Mouse (Mus musculus) heart, embryonic 15.5 days (tissue): ENCODE measurements around the gene Slc17a6. TPM values are rescaled to one million over a fixed set of nuclear protein-coding genes. Genes with fewer than 3 reads are reported as not detected.
A peak's percentile ranks its signal among the peaks of the same experiment; 100 is the strongest.

Source experiments
- ATAC-seq: fragments of 200-750 bp; cut with Nextera tagmentation; replicated peaks from 2 replicates; pipeline ENCODE4 v1.8.0; 2017; ENCODE audit warnings: low read depth, moderate TSS enrichment; ENCODE audit not compliant: insufficient number of reproducible peaks, insufficient read depth, low FRiP score
- H3K27ac ChIP-seq: fragments of 300-500 bp; sonication (generic); 2 replicates; pipeline ENCODE4 v1.5.1; 2015; ENCODE audit warnings: mild to moderate bottlenecking, inconsistent platforms
- H3K27me3 ChIP-seq: fragments of 300-500 bp; sonication (generic); 2 replicates; pipeline ENCODE4 v1.6.1; 2015; ENCODE audit warnings: inconsistent platforms
- H3K36me3 ChIP-seq: fragments of 300-500 bp; sonication (generic); 2 replicates; pipeline ENCODE4 v1.6.1; 2015; ENCODE audit warnings: mild to moderate bottlenecking, inconsistent platforms
- H3K4me1 ChIP-seq: fragments of 300-500 bp; sonication (generic); replicated peaks from 2 replicates; pipeline ENCODE4 v1.6.1; 2015; ENCODE audit warnings: inconsistent platforms
- H3K4me2 ChIP-seq: fragments of 300-500 bp; sonication (generic); 2 replicates; pipeline ENCODE4 v1.6.1; 2015; ENCODE audit warnings: inconsistent platforms, mild to moderate bottlenecking, moderate library complexity
- H3K4me3 ChIP-seq: fragments of 300-500 bp; sonication (generic); 2 replicates; pipeline ENCODE4 v1.5.1; 2015; ENCODE audit warnings: mild to moderate bottlenecking, inconsistent platforms
- H3K9ac ChIP-seq: fragments of 300-500 bp; sonication (generic); 2 replicates; pipeline ENCODE4 v1.6.1; 2015; ENCODE audit warnings: mild to moderate bottlenecking, inconsistent platforms
- H3K9me3 ChIP-seq: fragments of 300-500 bp; sonication (generic); replicated peaks from 2 replicates; pipeline ENCODE4 v1.6.1; 2016; ENCODE audit warnings: inconsistent platforms
- WGBS: fragments of 180-500 bp; shearing (Covaris S2); methylation state at CpG from one replicate; pipeline ENCODE4 v1.1.7; 2015; ENCODE audit warnings: mixed read lengths; 5-methylcytosine and 5-hydroxymethylcytosine counted together
- polyA plus RNA-seq: library from polyadenylated mRNA; unstranded; fragments of >200 nt; fragmentation: Nextera tagmentation; extraction: Ambion mirVana; gene quantifications from 2 replicates; pipeline ENCODE4 v1.2.1, GENCODE M21; 2015

Slc17a6 gene
- polyA plus RNA-seq, 1 experiment from 2014 or later, result 0.04 TPM

DNA sequence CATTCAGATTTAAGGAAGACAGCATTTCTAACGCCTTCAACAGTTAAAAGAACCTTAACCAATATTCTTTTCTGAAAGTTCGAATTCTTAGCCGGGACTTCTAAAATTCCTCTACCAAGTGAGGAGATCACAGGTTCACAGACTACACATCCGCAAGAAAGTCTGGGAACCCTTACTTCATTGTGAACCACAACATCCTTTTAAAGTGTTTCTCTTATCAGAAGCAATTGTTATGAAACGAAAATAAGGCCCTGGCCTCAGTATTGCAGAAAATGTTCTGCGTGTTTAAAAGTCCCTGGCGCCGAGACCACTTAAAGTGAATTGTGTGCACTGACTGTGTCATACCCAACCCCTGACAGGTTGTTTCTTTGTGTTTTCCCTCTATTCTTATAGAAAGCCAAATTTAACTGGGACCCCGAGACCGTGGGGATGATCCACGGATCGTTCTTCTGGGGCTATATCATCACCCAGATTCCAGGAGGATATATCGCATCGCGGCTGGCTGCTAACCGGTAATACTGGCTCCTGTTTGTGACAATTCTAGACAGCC is 4.7 kb downstream of the Slc17a6 start:
- Histone ChIP-seq H3K4me1 (no peaks in the 10 kb centered on the region), H3K4me2 (no peak overlapping the region), H3K27me3 (peaks cover 86% of the 10 kb centered on the region), H3K4me3 (no peak overlapping the region), H3K9ac (no peak overlapping the region), H3K36me3 (no peaks in the 10 kb centered on the region), H3K9me3 (no peaks in the 10 kb centered on the region), H3K27ac (no peak overlapping the region)
- 3% methylated on average over 16 of the region's 16 CpGs for WGBS
- no peak for ATAC-seq

DNA sequence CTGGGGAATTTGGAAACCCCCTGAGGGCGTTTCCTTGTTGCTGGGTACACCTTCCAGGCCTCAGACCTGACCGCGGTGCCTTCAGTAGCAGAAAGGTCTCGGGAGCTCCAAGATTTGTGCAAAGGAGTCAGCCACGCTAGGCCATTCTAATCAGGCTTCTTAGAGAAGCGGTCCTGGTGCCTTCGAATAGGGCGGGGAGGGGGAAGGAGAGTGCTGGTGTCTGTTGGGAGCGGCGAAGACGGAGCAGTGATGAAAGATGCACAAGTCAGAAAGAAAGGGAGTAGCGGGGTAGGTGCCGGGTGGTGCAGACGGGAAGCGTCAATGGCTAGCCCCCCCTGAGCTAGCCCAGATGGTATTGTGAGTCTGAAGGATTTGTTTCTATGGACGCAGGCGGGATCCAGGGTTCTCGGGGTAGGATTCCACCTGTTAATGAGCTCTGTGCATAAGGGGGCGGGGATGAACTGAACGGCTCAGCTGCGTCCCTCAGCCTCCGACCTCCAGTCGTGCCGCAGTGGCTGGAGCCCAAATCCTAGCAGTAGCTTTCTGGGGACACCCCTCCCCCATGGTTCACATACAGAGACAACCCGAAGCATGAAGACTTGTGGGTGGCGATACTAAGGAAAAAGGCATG is 5.3 kb downstream of the Slc17a6 start:
- no peak overlapping the region for H3K27ac ChIP-seq
- H3K27me3 ChIP-seq, result peaks cover 80% of the 10 kb centered on the region
- H3K9ac ChIP-seq, result no peak overlapping the region

DNA sequence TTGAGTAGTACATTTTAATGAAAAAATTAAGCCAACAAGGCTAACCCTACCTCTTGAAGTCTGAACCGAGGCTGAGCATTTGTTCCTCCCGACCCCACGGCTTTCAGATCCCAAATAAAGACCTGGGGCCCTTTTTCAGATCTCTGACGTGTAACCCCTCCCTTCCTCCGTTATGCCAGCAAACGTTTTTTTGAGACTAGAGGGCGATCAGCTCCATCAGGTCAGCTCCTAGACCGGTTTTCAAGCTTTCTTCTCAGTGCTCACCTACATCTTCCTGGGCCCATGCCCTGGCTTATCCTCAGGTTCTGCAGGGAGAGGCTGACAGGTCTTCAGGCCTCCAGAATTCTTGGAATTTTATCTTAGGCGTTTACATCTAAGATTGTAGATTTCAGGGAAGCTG is 5.9 kb downstream of the Slc17a6 start:
- Histone ChIP-seq H3K4me3 (no peak overlapping the region), H3K4me1 (no peaks in the 10 kb centered on the region), H3K4me2 (no peak overlapping the region), H3K27ac (no peak overlapping the region), H3K9me3 (no peaks in the 10 kb centered on the region), H3K36me3 (no peaks in the 10 kb centered on the region), H3K27me3 (peaks cover 79% of the 10 kb centered on the region), H3K9ac (no peak overlapping the region)
- no peak for ATAC-seq
- 1% methylated on average over 9 of the region's 9 CpGs for WGBS

More for the DNA sequence above, 5.3 kb downstream of the Slc17a6 start:
- Histone ChIP-seq H3K9me3 (no peaks in the 10 kb centered on the region), H3K4me2 (no peak overlapping the region), H3K4me3 (no peak overlapping the region), H3K36me3 (no peaks in the 10 kb centered on the region), H3K4me1 (no peaks in the 10 kb centered on the region)
- 2% methylated on average over 26 of the region's 26 CpGs for WGBS
- 0 out of 2 replicates have a peak, but pooled peaks have one; percentile 18 for ATAC-seq

DNA sequence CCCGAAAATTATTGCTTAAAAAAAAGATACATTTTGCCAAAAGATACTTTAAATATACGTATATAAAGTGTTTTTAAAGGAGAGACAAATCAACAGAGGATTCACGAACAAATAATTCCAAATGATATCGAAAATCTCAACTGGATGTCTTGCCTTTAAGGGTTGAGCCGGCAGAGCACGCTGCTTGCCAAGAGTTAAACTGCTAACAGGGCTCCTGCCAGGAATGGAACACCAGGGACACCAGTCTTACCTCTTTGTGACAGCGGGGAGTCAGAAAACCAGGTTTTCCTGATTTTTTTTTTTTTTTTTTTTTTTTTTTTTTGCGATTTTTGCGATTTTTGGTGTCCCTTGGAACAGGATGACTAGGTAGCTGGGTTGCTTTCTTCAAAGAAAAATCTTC is 6.5 kb downstream of the Slc17a6 start:
- ATAC-seq, result no peak
- Histone ChIP-seq H3K9ac (no peak overlapping the region), H3K4me3 (no peak overlapping the region), H3K4me1 (no peaks in the 10 kb centered on the region), H3K27ac (no peak overlapping the region), H3K4me2 (no peak overlapping the region), H3K9me3 (no peaks in the 10 kb centered on the region), H3K36me3 (no peaks in the 10 kb centered on the region), H3K27me3 (peaks cover 78% of the 10 kb centered on the region)
- 4% methylated on average over 9 of the region's 9 CpGs for WGBS

DNA sequence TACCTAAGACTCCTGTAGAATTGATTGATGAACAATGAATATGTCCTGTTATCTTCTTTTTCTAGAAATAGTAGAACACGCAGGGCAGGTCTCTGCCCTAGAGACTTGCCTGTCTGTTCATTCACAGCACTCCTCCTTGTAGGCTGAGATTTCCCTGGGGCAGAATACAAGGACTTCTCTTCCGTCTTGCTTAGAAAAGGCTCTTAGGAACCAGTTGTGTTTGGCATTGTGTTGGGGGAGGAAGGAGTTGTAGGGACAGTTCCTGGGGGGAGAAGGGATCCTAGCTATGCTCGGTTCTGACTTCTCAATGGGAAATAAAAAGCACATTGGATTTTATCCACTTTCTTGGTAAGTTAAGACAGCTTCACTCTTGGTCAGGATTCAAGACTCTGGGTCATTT is 7.4 kb downstream of the Slc17a6 start:
- Histone ChIP-seq H3K4me3 (no peak overlapping the region), H3K9me3 (no peaks in the 10 kb centered on the region), H3K27ac (no peak overlapping the region), H3K27me3 (peaks cover 70% of the 10 kb centered on the region), H3K36me3 (no peaks in the 10 kb centered on the region), H3K9ac (no peak overlapping the region), H3K4me1 (no peaks in the 10 kb centered on the region), H3K4me2 (no peak overlapping the region)
- 4% methylated on average over 3 of the region's 3 CpGs for WGBS
- no peak for ATAC-seq

DNA sequence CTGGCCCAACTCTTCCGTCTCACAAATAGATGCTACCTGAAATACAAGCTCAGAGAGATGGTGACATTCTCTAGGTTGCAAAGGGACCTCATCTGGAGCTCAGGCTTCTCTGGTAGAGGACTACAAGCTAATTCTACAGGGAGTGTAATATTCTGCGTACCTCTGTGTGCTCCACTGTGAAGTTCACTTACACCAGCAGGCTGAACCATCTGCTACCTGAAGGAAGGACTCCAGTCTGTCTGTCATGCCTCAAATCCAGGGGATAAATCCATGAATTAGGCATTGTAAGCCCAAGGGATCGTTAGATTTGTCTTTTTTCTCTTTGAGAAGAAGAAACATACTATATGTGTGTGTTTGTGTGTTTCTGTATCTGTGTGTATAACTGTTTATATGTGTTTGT is 9.4 kb downstream of the Slc17a6 start:
- no peak for ATAC-seq
- Histone ChIP-seq H3K4me2 (no peak overlapping the region), H3K4me3 (no peak overlapping the region), H3K36me3 (no peaks in the 10 kb centered on the region), H3K9ac (no peak overlapping the region), H3K27ac (no peak overlapping the region), H3K9me3 (no peaks in the 10 kb centered on the region), H3K4me1 (no peaks in the 10 kb centered on the region), H3K27me3 (peaks cover 50% of the 10 kb centered on the region)
- 52% methylated on average over 3 of the region's 3 CpGs for WGBS

DNA sequence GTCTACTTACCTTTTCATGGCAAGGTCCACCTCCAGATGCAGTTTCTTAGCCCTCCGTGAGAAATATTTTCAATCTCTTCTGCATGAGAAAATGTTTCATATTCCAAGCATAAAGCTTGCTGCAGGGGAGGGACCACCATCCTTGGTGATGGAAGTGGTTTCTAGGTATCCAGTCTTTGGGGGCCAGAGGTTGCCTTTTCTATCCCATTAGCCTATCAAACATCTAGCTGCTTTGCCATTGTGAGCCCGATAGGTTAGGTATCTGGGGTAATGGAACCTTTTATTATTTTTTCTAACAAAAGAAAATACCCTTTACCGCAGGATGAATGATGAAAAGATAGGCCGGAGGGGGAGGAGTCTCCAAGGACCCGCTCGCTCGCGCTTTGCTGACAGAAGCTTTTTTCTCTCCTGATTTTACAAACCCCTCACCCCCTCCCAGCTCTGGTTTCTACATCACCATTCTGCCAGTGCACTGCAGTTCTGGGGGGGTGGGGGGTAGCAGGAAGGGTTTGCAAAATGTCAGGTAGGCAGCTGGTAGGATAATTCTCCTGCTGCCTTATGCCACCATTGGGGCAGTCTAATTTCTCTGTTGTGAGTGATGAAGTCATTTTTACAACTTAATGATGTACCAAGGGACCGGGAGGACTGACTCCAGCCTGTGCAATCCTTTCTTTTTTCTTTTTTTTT is 10.9 kb downstream of the Slc17a6 start:
- H3K36me3 ChIP-seq, result no peaks in the 10 kb centered on the region

DNA sequence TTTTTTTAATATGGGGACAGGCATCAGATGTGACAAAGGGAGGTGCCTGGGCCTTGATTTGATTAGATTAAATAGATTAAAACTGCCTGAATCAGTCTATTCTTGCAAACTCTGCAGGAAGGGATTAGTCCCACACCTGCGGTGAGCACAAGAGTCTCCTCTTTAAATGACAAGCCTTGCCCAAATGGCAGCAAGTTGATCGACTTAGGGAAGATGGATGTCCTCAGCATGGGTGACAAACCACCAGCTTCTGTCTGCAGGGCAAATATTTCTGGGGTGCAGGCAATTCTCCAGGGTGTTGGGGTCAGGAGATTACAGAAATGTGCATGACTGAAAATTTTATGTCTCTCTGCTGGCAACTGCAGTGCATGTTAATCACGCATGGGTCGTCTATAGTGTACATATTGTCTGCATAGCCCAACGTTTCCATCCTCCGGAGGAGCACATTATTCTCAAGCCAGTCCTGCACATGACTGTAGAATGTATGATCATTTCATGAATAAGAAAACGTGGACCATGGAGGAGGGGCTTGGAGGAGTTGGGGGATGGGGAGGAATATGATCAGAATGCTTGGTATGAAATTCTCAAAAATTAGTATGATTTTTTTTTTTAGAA is 11.5 kb downstream of the Slc17a6 start:
- H3K4me2 ChIP-seq, result no peak overlapping the region
- H3K36me3 ChIP-seq, result no peaks in the 10 kb centered on the region
- H3K9ac ChIP-seq, result no peak overlapping the region
- no peak for ATAC-seq
- no peaks in the 10 kb centered on the region for H3K4me1 ChIP-seq
- 6% methylated on average over 7 of the region's 7 CpGs for WGBS
- H3K9me3 ChIP-seq, result no peaks in the 10 kb centered on the region
- H3K27me3 ChIP-seq, result peaks cover 29% of the 10 kb centered on the region
- H3K4me3 ChIP-seq, result no peak overlapping the region
- no peak overlapping the region for H3K27ac ChIP-seq

More for the DNA sequence above, 10.9 kb downstream of the Slc17a6 start:
- Histone ChIP-seq H3K9me3 (no peaks in the 10 kb centered on the region), H3K4me2 (no peak overlapping the region), H3K4me1 (no peaks in the 10 kb centered on the region), H3K9ac (no peak overlapping the region), H3K4me3 (no peak overlapping the region), H3K27me3 (peaks cover 35% of the 10 kb centered on the region), H3K27ac (no peak overlapping the region)
- WGBS, result 4% methylated on average over 9 of the region's 9 CpGs
- ATAC-seq, result no peak

DNA sequence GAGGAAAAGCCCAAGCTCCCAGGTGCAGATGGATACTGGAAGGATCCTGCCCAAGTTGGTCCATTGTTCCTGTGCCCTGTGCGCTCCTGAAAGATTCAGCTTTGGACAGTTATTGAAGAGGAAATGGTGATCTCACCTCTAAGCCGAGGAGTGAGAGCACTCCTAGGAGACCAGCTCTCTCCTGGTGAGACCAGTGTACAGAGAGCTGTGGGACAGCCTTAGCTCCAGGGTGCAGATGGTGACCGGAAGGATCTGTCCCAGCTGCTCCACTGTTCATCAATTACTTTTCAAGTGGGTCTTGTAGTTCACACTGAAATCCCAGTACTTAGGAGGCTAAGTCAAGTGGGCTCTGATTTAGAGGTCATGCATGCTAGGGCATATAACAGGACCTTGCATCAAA is 35.3 kb downstream of the Slc17a6 start:
- ATAC-seq, result no peak
- 70% methylated on average over 3 of the region's 3 CpGs for WGBS

DNA sequence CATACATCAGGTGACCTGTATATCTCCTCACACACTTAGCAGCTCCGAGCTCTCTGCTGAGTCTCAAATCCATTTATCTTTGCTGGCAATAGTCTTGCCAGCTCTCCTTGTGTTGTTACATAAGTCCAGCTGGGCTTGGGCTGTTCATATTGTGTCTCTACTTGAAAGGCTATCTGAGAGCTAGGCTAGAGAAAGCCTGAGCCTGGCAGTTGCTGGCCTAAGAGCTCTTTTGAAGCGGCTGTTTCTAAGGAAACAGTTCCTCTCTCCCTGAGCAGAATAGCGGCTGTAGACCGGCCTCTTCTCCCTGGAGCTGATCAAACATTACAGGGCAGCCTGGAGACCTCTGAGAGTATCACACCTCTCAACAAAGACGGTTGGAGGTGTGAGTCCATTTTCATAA is 40.6 kb downstream of the Slc17a6 start:
- no peak overlapping the region for H3K4me3 ChIP-seq
- H3K4me1 ChIP-seq, result no peaks in the 10 kb centered on the region
- H3K27me3 ChIP-seq, result no peaks in the 10 kb centered on the region
- ATAC-seq, result peak; percentile 18; the same call in 1 of the 2 replicates
- H3K9ac ChIP-seq, result no peak overlapping the region
- H3K9me3 ChIP-seq, result no peaks in the 10 kb centered on the region
- no peak overlapping the region for H3K4me2 ChIP-seq
- H3K36me3 ChIP-seq, result no peaks in the 10 kb centered on the region
- H3K27ac ChIP-seq, result no peak overlapping the region
- WGBS, result 18% methylated on average over 5 of the region's 5 CpGs

More for the DNA sequence above, 35.3 kb downstream of the Slc17a6 start:
- H3K27ac ChIP-seq, result no peak overlapping the region
- no peaks in the 10 kb centered on the region for H3K27me3 ChIP-seq
- H3K4me2 ChIP-seq, result no peak overlapping the region
- H3K9me3 ChIP-seq, result no peaks in the 10 kb centered on the region
- no peak overlapping the region for H3K4me3 ChIP-seq
- H3K4me1 ChIP-seq, result no peaks in the 10 kb centered on the region
- H3K36me3 ChIP-seq, result no peaks in the 10 kb centered on the region
- H3K9ac ChIP-seq, result no peak overlapping the region

DNA sequence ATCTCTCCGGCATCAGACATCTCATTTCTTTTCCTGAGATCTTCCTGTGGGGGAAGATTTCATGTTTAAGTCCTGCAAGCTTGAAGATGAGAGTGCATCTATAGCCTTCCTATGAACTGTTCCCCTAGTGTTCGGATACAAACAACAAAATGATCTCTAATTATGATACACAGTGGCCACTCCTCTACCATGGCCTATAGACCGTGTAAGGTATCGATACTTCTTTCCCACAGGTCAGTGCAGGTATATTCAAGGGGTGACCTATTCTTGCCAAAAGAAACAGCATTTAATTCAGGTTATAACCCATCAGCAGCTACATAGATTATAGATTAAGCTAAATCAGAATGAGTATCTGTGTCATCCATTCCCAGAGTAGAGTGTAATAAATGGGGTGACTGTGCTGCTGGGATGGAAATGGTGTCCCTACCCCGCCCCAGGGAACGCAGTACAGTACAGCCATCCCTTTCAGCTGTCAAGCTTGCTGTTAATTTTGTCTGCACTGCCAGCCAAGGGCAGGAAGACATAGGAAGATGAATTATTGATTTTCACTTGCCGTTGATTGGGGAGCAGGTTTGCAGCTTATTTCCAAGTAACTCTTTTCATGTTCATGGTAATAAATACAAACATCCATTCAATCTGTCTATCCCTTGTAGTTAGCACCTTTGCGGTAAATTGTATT is 71.9 kb downstream of the Slc17a6 start:
- Histone ChIP-seq H3K4me1 (no peaks in the 10 kb centered on the region), H3K4me3 (no peak overlapping the region), H3K27me3 (no peaks in the 10 kb centered on the region), H3K4me2 (no peak overlapping the region), H3K9ac (no peak overlapping the region), H3K9me3 (no peaks in the 10 kb centered on the region), H3K36me3 (no peaks in the 10 kb centered on the region), H3K27ac (no peak overlapping the region)
- no peak for ATAC-seq
- WGBS, result 82% methylated on average over 8 of the region's 8 CpGs
